Mouse (Mus musculus) CH12.LX (cell line): ENCODE data around the gene Ugt1a6b. TPM values are rescaled to one million over a fixed set of nuclear protein-coding genes. Genes with fewer than 3 reads are reported as not detected.

Experiments used
- DNase-seq: peaks from one replicate; pipeline ENCODE4 v3.0.0-alpha.2; 2013; ENCODE audit errors: extremely low read depth
- H3K27ac ChIP-seq: 2 replicates; pipeline ENCODE4 v1.5.1; 2012; ENCODE audit warnings: low read depth, mild to moderate bottlenecking, control low read depth, moderate library complexity; ENCODE audit not compliant: insufficient read depth
- H3K27me3 ChIP-seq: replicated peaks from 2 replicates; pipeline ENCODE3; 2012; ENCODE audit warnings: inconsistent platforms
- H3K36me3 ChIP-seq, 2 experiments: replicated peaks in 1 of 2; 2 replicates each; pipeline versions ENCODE3 to v1.6.1; 2012; ENCODE audit warnings: inconsistent platforms in 1 of 2, low read length in 1 of 2, mild to moderate bottlenecking in 1 of 2, mixed read lengths in 1 of 2, moderate library complexity in 1 of 2; ENCODE audit not compliant: control insufficient read depth in 1 of 2, insufficient read depth in 1 of 2
- H3K4me1 ChIP-seq, 2 experiments: 2 replicates each; pipeline ENCODE4 v1.6.1; 2012; ENCODE audit warnings: inconsistent platforms in 1 of 2, moderate library complexity in 1 of 2; ENCODE audit not compliant: insufficient read depth in 2 of 2, control insufficient read depth in 1 of 2
- H3K4me2 ChIP-seq: 2 replicates; pipeline ENCODE4 v1.6.1; 2012; ENCODE audit warnings: low read depth, mild to moderate bottlenecking, control low read depth; ENCODE audit not compliant: poor library complexity, insufficient read depth, severe bottlenecking
- H3K4me3 ChIP-seq, 3 experiments: fragments of 150-350 bp in 1 of 3; sonication (generic) in 1 of 3; replicated peaks in 1 of 3; 2 replicates each; pipeline versions ENCODE3 to v1.5.1; 2011 to 2012; ENCODE audit warnings: low read depth in 2 of 3, low read length in 2 of 3, mild to moderate bottlenecking in 2 of 3, moderate library complexity in 2 of 3, control low read depth in 1 of 3, improper control_type of control experiment in 1 of 3, inconsistent platforms in 1 of 3, mixed read lengths in 1 of 3; ENCODE audit not compliant: poor library complexity in 1 of 3
- H3K79me2 ChIP-seq: replicated peaks from 2 replicates; pipeline ENCODE4 v1.6.1; 2012; ENCODE audit warnings: mild to moderate bottlenecking, moderate library complexity; ENCODE audit not compliant: control insufficient read depth, poor library complexity, insufficient read depth, severe bottlenecking; ENCODE audit errors: extremely low read depth
- H3K9ac ChIP-seq: 2 replicates; pipeline ENCODE4 v1.6.1; 2012; ENCODE audit warnings: low read depth, mild to moderate bottlenecking, control low read depth, moderate library complexity; ENCODE audit not compliant: insufficient read depth
- H3K9me3 ChIP-seq: replicated peaks from 2 replicates; pipeline ENCODE3; 2012; ENCODE audit warnings: low read length, inconsistent platforms, mixed read lengths
- BHLHE40 ChIP-seq: IDR thresholded peaks from 2 replicates; pipeline ENCODE4 v1.6.1; 2011; ENCODE audit warnings: mild to moderate bottlenecking, low read depth, low read length, improper control_type of control experiment
- CHD1 ChIP-seq: IDR thresholded peaks from 2 replicates; pipeline ENCODE4 v1.6.1; 2012; ENCODE audit warnings: low read depth, low read length, improper control_type of control experiment, inconsistent platforms
- GABPA ChIP-seq: IDR thresholded peaks from 2 replicates; pipeline ENCODE4 v1.6.1; 2012; ENCODE audit warnings: low read depth, low read length, improper control_type of control experiment, inconsistent platforms; ENCODE audit not compliant: insufficient replicate concordance
- HCFC1 ChIP-seq: IDR thresholded peaks from 2 replicates; pipeline ENCODE4 v1.6.1; 2012; ENCODE audit warnings: low read depth, mild to moderate bottlenecking, inconsistent platforms, low read length, improper control_type of control experiment
- IRF4 ChIP-seq: IDR thresholded peaks from 2 replicates; pipeline ENCODE4 v1.6.1; 2014; ENCODE audit warnings: low read depth, mild to moderate bottlenecking, inconsistent platforms, low read length, improper control_type of control experiment
- JUN ChIP-seq: IDR thresholded peaks from 2 replicates; pipeline ENCODE4 v1.6.1; 2011; ENCODE audit warnings: low read depth, mild to moderate bottlenecking, low read length, improper control_type of control experiment, moderate library complexity; ENCODE audit not compliant: insufficient read depth
- JUND ChIP-seq: conservative IDR thresholded peaks from 2 replicates; pipeline ENCODE4 v1.6.1; 2011; ENCODE audit warnings: low read depth, low read length, improper control_type of control experiment
- MEF2A ChIP-seq: IDR thresholded peaks from 2 replicates; pipeline ENCODE4 v1.6.1; 2014; ENCODE audit warnings: low read depth, mild to moderate bottlenecking, inconsistent platforms, low read length, improper control_type of control experiment, borderline replicate concordance
- MXI1 ChIP-seq: IDR thresholded peaks from 2 replicates; pipeline ENCODE4 v1.6.1; 2011; ENCODE audit warnings: mild to moderate bottlenecking, low read depth, low read length, improper control_type of control experiment
- MYC ChIP-seq: IDR thresholded peaks from 2 replicates; pipeline ENCODE4 v1.6.1; 2011; ENCODE audit warnings: low read depth, mild to moderate bottlenecking, improper control_type of control experiment, low read length
- PAX5 ChIP-seq: IDR thresholded peaks from 2 replicates; pipeline ENCODE4 v1.6.1; 2012; ENCODE audit warnings: low read length, inconsistent platforms, mixed read lengths
- POLR2A ChIP-seq: IDR thresholded peaks from 2 replicates; pipeline ENCODE4 v1.6.1; 2011; ENCODE audit warnings: low read depth, mild to moderate bottlenecking, improper control_type of control experiment, low read length
- RAD21 ChIP-seq: IDR thresholded peaks from 2 replicates; pipeline ENCODE4 v1.6.1; 2011; ENCODE audit warnings: low read depth, mild to moderate bottlenecking, low read length, improper control_type of control experiment, moderate library complexity
- SIN3A ChIP-seq: IDR thresholded peaks from 2 replicates; pipeline ENCODE4 v1.6.1; 2012; ENCODE audit warnings: low read length, improper control_type of control experiment, inconsistent platforms
- TCF12 ChIP-seq: IDR thresholded peaks from 2 replicates; pipeline ENCODE4 v1.6.1; 2014; ENCODE audit warnings: low read depth, mild to moderate bottlenecking, inconsistent platforms, low read length, improper control_type of control experiment
- USF1 ChIP-seq: IDR thresholded peaks from 2 replicates; pipeline ENCODE4 v1.6.1; 2014; ENCODE audit warnings: low read depth, mild to moderate bottlenecking, inconsistent platforms, low read length, improper control_type of control experiment
- ZC3H11A ChIP-seq: IDR thresholded peaks from 2 replicates; pipeline ENCODE4 v1.6.1; 2012; ENCODE audit warnings: low read depth, mild to moderate bottlenecking, inconsistent platforms, low read length, improper control_type of control experiment
- ZKSCAN1 ChIP-seq: IDR thresholded peaks from 2 replicates; pipeline ENCODE4 v1.6.1; 2012; ENCODE audit warnings: low read depth, inconsistent platforms, low read length, improper control_type of control experiment, borderline replicate concordance
- dilution Hi-C: fragments of 300-500 bp; cut with MboI; formaldehyde crosslinking; loops from 2 replicates; pipeline ENCODE4 v1.14.3; 2020; ENCODE audit warnings: low sequenced_read_pairs; ENCODE audit not compliant: extremely low pct_unique_long_range_greater_than_20kb, extremely low pct_ligation_motif_present
- in situ Hi-C: fragments of 300-500 bp; cut with MboI; formaldehyde crosslinking; loops from 3 replicates; pipeline ENCODE4 v1.14.3; 2019; ENCODE audit warnings: low sequenced_read_pairs, low pct_ligation_motif_present, low pct_unique_long_range_greater_than_20kb, mixed read lengths
- polyA plus RNA-seq: library from polyadenylated mRNA; unstranded; fragments of >175 nt; gene quantifications from 2 replicates; pipeline ENCODE4 v1.2.1, GENCODE M21; 2012; ENCODE audit warnings: low read depth; ENCODE audit not compliant: insufficient read length
- total RNA-seq, 2 experiments: library from RNA; depleted of rRNA; stranded (reverse); fragments of 300-350 nt in 1 of 2; fragments of >200 nt in 1 of 2; gene quantifications; 2 replicates each; pipeline ENCODE4 v1.2.3; 2012 to 2014

The Ugt1a6b gene
- total and polyA plus RNA-seq, 3 experiments, result 0.13 to 0.26 TPM; not detected in 1

DNA sequence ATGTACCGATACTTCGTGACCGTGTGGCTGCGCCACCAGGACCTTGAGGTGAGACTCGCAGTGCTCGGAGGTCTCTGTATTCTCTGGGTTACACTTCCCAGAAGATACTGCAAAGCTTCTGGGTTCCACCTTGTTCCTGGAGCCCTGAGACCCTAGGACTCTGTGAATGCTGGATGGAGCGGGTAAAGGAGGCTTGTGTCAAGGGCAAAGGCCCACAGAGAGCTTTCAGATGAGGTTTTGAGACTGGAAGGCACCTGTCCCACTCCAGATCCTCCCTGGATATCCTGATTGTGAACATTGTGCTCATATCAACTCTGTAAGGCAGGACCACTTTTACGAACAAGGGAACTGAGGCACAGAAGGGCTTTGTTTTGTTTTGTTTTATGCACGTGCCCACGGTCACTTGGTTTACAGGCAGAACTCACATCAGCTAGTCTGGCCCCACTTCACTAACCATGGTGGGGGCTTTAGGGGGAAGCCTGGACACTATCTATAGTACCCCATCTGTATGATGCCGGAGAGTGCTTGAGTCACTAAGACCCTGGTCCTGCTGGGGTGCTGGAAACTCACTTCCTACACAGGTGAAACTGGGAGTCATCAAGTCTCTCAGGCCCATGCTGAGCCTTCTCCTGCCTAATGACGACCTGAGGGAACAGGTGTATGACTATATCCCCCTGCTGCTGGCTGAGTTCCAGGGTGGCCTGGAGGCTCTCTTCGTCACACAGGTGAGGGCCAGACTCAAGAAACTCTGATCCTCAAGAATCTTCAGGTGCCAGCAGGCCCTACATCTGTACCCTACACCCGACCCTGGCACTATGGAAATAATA, 130.6 kb downstream of the Ugt1a6b start:
- Histone ChIP-seq H3K27me3 (peaks cover 23% of the 10 kb centered on the region), H3K27ac (no peak overlapping the region), H3K4me1 (no peaks in the 10 kb centered on the region), H3K36me3 (no peaks in the 10 kb centered on the region), H3K79me2 (no peaks in the 10 kb centered on the region), H3K9ac (no peak overlapping the region), H3K4me2 (no peak overlapping the region), H3K4me3 (no peak overlapping the region), H3K9me3 (peaks cover 78% of the 10 kb centered on the region)
- DNase-seq, result no peak
- no peak for TF ChIP-seq MEF2A
- TF ChIP-seq RAD21, result no peak
- no peak for TF ChIP-seq USF1
- dilution Hi-C loops, result no loop called here
- in situ Hi-C loops, result no loop called here

DNA sequence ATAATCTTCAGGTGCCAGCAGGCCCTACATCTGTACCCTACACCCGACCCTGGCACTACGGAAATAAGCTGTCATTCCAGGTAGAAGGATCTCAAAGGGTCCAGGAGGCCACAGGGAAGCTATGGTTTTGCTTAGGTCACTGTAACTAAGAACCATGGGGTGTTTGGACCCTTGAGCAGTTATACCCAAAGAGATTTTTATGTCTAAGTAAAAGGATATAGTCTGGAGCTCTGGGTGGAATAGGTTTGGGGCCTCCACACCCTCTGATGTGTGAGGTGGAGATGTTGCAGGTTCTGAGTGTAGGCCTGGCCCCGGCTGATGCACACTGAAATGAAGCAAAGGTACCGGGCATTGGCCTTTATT, 131.2 kb downstream of the Ugt1a6b start:
- H3K4me2 ChIP-seq, result no peak overlapping the region
- no peak overlapping the region for H3K9ac ChIP-seq
- no peak for DNase-seq
- dilution Hi-C loops (no loop called here), in situ Hi-C loops (no loop called here)
- no peaks in the 10 kb centered on the region for H3K36me3 ChIP-seq
- no peaks in the 10 kb centered on the region for H3K79me2 ChIP-seq
- H3K27me3 ChIP-seq, result peaks cover 29% of the 10 kb centered on the region
- no peak overlapping the region for H3K4me3 ChIP-seq
- peaks cover 84% of the 10 kb centered on the region for H3K9me3 ChIP-seq
- no peak for TF ChIP-seq ZC3H11A
- TF ChIP-seq IRF4, result no peak
- TF ChIP-seq GABPA, result no peak
- TF ChIP-seq HCFC1, result no peak
- TF ChIP-seq ZKSCAN1, result no peak
- TF ChIP-seq SIN3A, result no peak
- no peak for TF ChIP-seq TCF12
- no peak for TF ChIP-seq BHLHE40
- no peak for TF ChIP-seq CHD1
- TF ChIP-seq USF1, result no peak
- no peak for TF ChIP-seq JUND
- TF ChIP-seq PAX5, result no peak
- no peak for TF ChIP-seq MYC
- no peak for TF ChIP-seq MXI1
- TF ChIP-seq RAD21, result no peak
- TF ChIP-seq JUN, result no peak
- TF ChIP-seq POLR2A, result no peak
- H3K27ac ChIP-seq, result no peak overlapping the region
- no peaks in the 10 kb centered on the region for H3K4me1 ChIP-seq
